Mouse (Mus musculus): ENCODE data around the gene Il17ra. TPM values are rescaled to one million over a fixed set of nuclear protein-coding genes. Genes with fewer than 3 reads are reported as not detected.

Gene Il17ra
- polyA plus RNA-seq (2012; rRNA removed; ENCODE audit: low replicate concordance): 14.3 and 43.2 TPM in 2 replicates

DNA sequence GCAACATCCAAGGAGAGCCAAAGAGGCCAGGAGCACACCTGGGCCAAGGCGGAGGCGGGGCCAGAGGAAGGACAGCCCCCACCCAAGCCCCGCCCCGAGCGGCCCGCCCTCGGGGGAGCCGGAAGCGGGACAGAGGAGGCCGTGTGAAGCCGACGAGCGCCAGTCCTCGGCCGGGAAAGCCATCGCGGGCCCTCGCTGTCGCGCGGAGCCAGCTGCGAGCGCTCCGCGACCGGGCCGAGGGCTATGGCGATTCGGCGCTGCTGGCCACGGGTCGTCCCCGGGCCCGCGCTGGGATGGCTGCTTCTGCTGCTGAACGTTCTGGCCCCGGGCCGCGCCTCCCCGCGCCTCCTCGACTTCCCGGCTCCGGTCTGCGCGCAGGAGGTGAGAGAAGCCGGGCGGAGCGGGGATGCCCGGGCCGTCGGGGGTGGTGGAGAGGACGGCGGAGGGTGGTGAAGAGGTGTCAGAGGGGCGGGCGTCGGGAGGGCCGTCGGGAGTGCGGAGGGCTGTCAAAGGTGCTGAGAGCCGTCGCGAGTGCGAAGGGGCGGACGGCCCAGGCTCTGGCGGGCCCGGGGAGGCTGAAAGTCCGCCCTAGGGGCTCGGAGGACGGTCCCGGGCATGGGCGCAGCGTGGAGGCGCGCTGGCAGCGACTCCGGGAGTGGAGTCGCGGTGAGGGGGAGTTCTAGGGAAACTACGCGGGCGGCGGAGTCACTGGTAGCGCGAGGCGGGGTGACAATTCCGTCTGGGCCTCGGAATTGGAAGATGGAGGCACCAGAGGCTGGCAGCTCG is at the start of gene Il17ra:
Il17ra (plus strand) TSS at position 162 of the 786 bp plus-strand sequence.

DNA sequence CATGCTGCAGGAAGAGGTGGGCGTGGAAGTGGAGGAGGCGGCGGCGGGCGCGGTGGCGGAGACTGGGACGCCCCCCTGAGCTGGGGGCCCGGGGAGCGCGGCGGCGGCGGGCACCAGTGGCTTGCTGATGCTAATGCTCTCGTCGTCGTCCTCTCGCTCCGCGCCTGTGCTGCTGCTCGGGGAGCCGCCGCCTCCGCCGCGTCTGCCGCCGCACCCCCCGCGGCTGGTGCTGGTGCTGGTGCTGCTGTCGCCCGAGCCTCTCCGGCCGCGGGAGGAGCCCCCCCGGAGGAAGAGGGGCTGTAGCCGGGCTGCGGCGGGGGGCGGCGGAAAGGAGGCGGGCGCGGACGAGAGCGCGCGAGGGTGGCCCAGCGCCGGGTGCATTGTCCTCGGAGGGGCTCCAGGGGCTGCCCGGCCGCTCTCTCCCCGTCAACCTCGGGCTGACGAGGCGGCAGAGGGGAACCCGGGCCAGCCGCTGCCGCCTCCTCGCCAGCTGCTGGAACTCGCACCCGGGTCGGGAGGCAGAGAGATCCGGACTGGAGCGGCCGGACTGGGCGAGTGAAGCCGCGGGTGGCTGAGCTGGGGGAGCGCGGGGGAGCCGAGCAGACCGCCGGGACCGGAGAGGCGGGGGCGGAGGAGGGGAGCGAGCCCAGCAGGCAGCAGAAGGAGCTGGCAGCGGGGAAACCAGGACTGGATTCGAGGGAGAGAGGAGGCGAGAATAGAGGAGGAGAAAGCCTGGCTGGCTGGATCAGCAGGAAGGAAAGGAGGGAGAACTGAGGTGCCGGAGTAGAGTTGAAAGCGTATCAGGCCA is 30.5 kb downstream of the Il17ra start, which contains the start of gene Tmem121b:
Tmem121b (minus strand) TSS at position 434 of the 808 bp plus-strand sequence.

DNA sequence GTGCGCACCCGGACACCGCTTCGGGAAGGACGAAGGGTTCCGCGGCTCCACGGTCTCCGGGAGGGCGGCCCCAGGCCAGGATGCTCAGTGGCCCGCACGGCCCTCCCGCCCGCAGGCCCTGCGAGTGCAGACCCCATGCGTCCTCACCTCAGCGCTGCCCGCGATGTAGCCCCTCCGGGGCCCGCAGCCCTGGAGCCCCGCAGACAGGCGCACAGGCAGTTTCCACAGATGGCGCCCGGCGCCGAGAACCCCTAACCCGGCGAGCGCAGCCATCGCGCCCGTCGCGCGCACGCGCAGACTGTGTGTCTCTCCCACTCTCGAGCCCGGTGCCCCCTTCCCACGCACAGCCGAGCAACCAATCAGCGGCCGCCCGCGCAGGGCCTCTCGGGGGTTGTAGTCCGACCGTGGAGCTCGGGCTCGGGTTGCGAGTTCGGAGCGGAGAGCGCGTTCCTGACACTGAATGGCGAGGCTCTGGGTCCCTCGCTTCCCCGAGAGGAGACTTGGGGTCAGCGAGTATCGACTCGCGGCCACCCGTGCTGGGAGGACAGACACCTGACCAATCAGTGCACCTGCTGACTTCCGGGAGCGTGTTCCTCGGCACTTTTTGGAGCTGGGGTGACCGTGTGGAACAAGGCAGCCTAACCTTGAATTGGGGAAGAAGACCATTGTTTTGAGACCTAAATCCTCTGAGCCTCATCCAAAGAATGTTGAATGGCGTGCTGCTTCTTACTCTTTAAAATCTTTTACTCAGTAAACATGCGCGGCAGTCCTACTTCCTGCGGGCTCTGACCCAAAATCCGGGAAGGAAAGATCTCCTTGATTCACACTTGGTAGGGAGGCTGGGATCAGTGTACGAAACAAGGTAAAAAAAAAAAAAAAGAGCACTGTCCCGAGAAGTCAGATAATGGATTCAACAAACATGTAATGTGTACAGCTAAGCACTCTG is 68.2 kb downstream of the Il17ra start, which contains the start of gene Hdhd5:
Hdhd5 (minus strand) TSS at position 300 of the 946 bp plus-strand sequence.

Other genes with a start within 250 kb of the Il17ra start
- gene D330020A13Rik, start 168.9 kb upstream of the Il17ra start, polyA plus RNA-seq (2012; rRNA removed; ENCODE audit: low replicate concordance): not detected in 2 replicates
- 0.13 TPM in 1 of 2 replicates, not detected in the other for gene B4galnt3, start 168.7 kb upstream of the Il17ra start, polyA plus RNA-seq (2012; rRNA removed; ENCODE audit: low replicate concordance)
- gene Kdm5a, start 99.1 kb upstream of the Il17ra start, polyA plus RNA-seq (2012; rRNA removed; ENCODE audit: low replicate concordance): 4.6 and 6.4 TPM in 2 replicates
- 3.1 and 4.7 TPM in 2 replicates for gene Ccdc77, start 98.9 kb upstream of the Il17ra start, polyA plus RNA-seq (2012; rRNA removed; ENCODE audit: low replicate concordance)
- gene Tmem121b, start 30.6 kb downstream of the Il17ra start, polyA plus RNA-seq (2012; rRNA removed; ENCODE audit: low replicate concordance): 0.06 and 0.33 TPM in 2 replicates
- gene Hdhd5, start 68.1 kb downstream of the Il17ra start, polyA plus RNA-seq (2012; rRNA removed; ENCODE audit: low replicate concordance): 26.6 and 27.4 TPM in 2 replicates
- gene Cecr2, start 203.1 kb downstream of the Il17ra start, polyA plus RNA-seq (2012; rRNA removed; ENCODE audit: low replicate concordance): 3.1 and 6.6 TPM in 2 replicates

All from subcutaneous adipose tissue, adult 2 months (tissue).